Mouse (Mus musculus): ENCODE measurements around the gene Usp43.

DNA sequence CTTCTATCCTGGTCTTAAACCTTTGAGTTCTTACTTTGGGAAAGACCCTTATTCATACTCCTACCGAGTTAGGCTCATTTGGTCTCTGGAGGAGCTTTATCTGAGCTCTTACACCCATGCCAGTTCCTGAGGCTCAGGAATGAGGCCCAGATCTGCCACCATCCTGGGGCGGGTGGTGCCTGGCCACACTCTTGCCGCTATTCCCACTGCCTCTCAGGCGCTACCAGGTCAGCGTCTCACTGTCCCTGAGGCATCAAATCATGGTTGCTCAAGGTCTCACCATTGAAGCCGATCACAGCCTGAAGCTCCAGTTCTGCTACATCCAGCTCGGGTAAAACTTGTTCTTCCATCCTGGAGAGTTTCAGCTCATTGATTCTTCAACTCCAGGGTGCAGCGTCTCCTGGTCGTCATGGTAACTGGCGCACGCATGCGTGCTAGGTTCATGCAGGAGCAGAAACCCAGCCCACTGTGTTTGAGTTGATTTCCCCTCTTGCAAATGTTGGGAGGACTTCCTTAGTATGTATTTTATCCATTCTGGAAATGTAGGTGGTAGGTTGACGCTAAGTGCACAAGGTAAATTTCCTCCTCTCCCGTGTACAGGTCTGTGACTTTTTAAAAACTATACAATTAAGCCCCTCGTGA lies 43.4 kb upstream of the Usp43 start, which contains the start of gene Cfap52:
- no peak for TF ChIP-seq CTCF (IDR thresholded peaks at IDR 0.05; ENCODE audit: borderline replicate concordance, control insufficient read depth, extremely low read depth, insufficient read depth, low read length, poor library complexity)
- TF ChIP-seq POLR2A (IDR thresholded peaks at IDR 0.05; ENCODE audit: control insufficient read depth, extremely low read depth, insufficient read depth, low read length, poor library complexity): no peak
